Mouse (Mus musculus): Measurements from ENCODE around the gene Ccm2l. TPM values are rescaled to one million over a fixed set of nuclear protein-coding genes. Genes with fewer than 3 reads are reported as not detected.

The Ccm2l gene
- polyA plus RNA-seq, 1 experiment from 2014 or later = 5.3 TPM

- no peaks in the 10 kb centered on the region for H3K9me3 ChIP-seq
- H3K36me3 ChIP-seq = no peaks in the 10 kb centered on the region
- no peak overlapping the region for H3K4me3 ChIP-seq
- H3K4me2 ChIP-seq = no peak overlapping the region
- H3K27me3 ChIP-seq (replicated peaks) = peaks cover 17% of the 10 kb centered on the region
- no peak overlapping the region for H3K9ac ChIP-seq
- H3K4me1 ChIP-seq = peaks cover 8% of the 10 kb centered on the region; the same call in 1 of the 2 replicates
- H3K27ac ChIP-seq (replicated peaks) = no peak overlapping the region
- ATAC-seq (ENCODE audit: extremely low read depth, insufficient number of reproducible peaks, low FRiP score, low TSS enrichment) = no peak
- 31% methylated on average over 32 of the region's 32 CpGs for WGBS
Measured at GRCm38 (mm10) chr2:153080841-153081523, 15.2 kb downstream of the Ccm2l start.

- Histone ChIP-seq H3K4me3 (no peak overlapping the region), H3K4me1 (peaks cover 8% of the 10 kb centered on the region; the same call in 1 of the 2 replicates), H3K27ac (replicated peaks) (no peak overlapping the region), H3K36me3 (no peaks in the 10 kb centered on the region), H3K4me2 (no peak overlapping the region), H3K27me3 (replicated peaks) (peaks cover 17% of the 10 kb centered on the region), H3K9me3 (no peaks in the 10 kb centered on the region), H3K9ac (no peak overlapping the region)
- no peak for ATAC-seq (ENCODE audit: extremely low read depth, insufficient number of reproducible peaks, low FRiP score, low TSS enrichment)
- 69% methylated on average over 6 of the region's 6 CpGs for WGBS
Measured at GRCm38 (mm10) chr2:153081866-153082265, 16.1 kb downstream of the Ccm2l start.

GRCm38 (mm10) chr2:153083275-153083674, 17.5 kb downstream of the Ccm2l start:
- 77% methylated on average over 8 of the region's 8 CpGs for WGBS
- H3K4me1 ChIP-seq = peaks cover under 1% of the 10 kb centered on the region; the same call in 1 of the 2 replicates
- no peaks in the 10 kb centered on the region for H3K36me3 ChIP-seq
- H3K4me2 ChIP-seq = no peak overlapping the region
- no peak overlapping the region for H3K4me3 ChIP-seq
- no peak overlapping the region for H3K27ac ChIP-seq (replicated peaks)
- peaks cover 10% of the 10 kb centered on the region for H3K27me3 ChIP-seq (replicated peaks)
- H3K9me3 ChIP-seq = no peaks in the 10 kb centered on the region
- no peak overlapping the region for H3K9ac ChIP-seq
- no peak for ATAC-seq (ENCODE audit: extremely low read depth, insufficient number of reproducible peaks, low FRiP score, low TSS enrichment)

- WGBS = 66% methylated on average over 4 of the region's 4 CpGs
- H3K4me3 ChIP-seq = no peak overlapping the region
- H3K27ac ChIP-seq (replicated peaks) = no peak overlapping the region
- H3K9ac ChIP-seq = no peak overlapping the region
- no peaks in the 10 kb centered on the region for H3K9me3 ChIP-seq
- no peak for ATAC-seq (ENCODE audit: extremely low read depth, insufficient number of reproducible peaks, low FRiP score, low TSS enrichment)
- no peaks in the 10 kb centered on the region for H3K36me3 ChIP-seq
- H3K27me3 ChIP-seq (replicated peaks) = peaks cover 8% of the 10 kb centered on the region; the same call in 1 of the 2 replicates
- no peaks in the 10 kb centered on the region for H3K4me1 ChIP-seq
- no peak overlapping the region for H3K4me2 ChIP-seq
Measured at GRCm38 (mm10) chr2:153083824-153084223, 18.1 kb downstream of the Ccm2l start.

GRCm38 (mm10) chr2:153084261-153084976, 18.7 kb downstream of the Ccm2l start:
- Histone ChIP-seq H3K4me3 (no peak overlapping the region), H3K9me3 (no peaks in the 10 kb centered on the region), H3K4me1 (no peaks in the 10 kb centered on the region), H3K27ac (replicated peaks) (no peak overlapping the region), H3K9ac (no peak overlapping the region), H3K27me3 (replicated peaks) (peaks cover 8% of the 10 kb centered on the region; the same call in 1 of the 2 replicates), H3K4me2 (no peak overlapping the region), H3K36me3 (no peaks in the 10 kb centered on the region)
- no peak; the same call in 1 of the 2 replicates for ATAC-seq (ENCODE audit: extremely low read depth, insufficient number of reproducible peaks, low FRiP score, low TSS enrichment)
- 50% methylated on average over 7 of the region's 7 CpGs for WGBS

GRCm38 (mm10) chr2:153085556-153085955, 19.8 kb downstream of the Ccm2l start:
- no peak overlapping the region for H3K4me2 ChIP-seq
- H3K4me3 ChIP-seq = no peak overlapping the region
- peaks cover 8% of the 10 kb centered on the region; the same call in 1 of the 2 replicates for H3K27me3 ChIP-seq (replicated peaks)
- WGBS = 72% methylated on average over 6 of the region's 6 CpGs
- no peak overlapping the region for H3K27ac ChIP-seq (replicated peaks)
- no peaks in the 10 kb centered on the region for H3K36me3 ChIP-seq
- H3K4me1 ChIP-seq = no peaks in the 10 kb centered on the region
- ATAC-seq (ENCODE audit: extremely low read depth, insufficient number of reproducible peaks, low FRiP score, low TSS enrichment) = no peak
- H3K9me3 ChIP-seq = no peaks in the 10 kb centered on the region
- H3K9ac ChIP-seq = no peak overlapping the region

GRCm38 (mm10) chr2:153086166-153086565, 20.4 kb downstream of the Ccm2l start:
- Histone ChIP-seq H3K9me3 (no peaks in the 10 kb centered on the region), H3K36me3 (no peaks in the 10 kb centered on the region), H3K27me3 (replicated peaks) (peaks cover 8% of the 10 kb centered on the region; the same call in 1 of the 2 replicates), H3K4me3 (no peak overlapping the region), H3K4me2 (no peak overlapping the region), H3K9ac (no peak overlapping the region), H3K4me1 (no peaks in the 10 kb centered on the region), H3K27ac (replicated peaks) (no peak overlapping the region)
- no peak for ATAC-seq (ENCODE audit: extremely low read depth, insufficient number of reproducible peaks, low FRiP score, low TSS enrichment)
- WGBS = 80% methylated on average over 4 of the region's 4 CpGs

- no peaks in the 10 kb centered on the region for H3K9me3 ChIP-seq
- no peak overlapping the region for H3K9ac ChIP-seq
- H3K27me3 ChIP-seq (replicated peaks) = 0 out of 2 replicates have a peak, but pooled peaks cover 5% of the 10 kb centered on the region
- 81% methylated on average over 10 of the region's 10 CpGs for WGBS
- no peak overlapping the region for H3K4me3 ChIP-seq
- H3K4me1 ChIP-seq = no peaks in the 10 kb centered on the region
- ATAC-seq (ENCODE audit: extremely low read depth, insufficient number of reproducible peaks, low FRiP score, low TSS enrichment) = no peak
- no peak overlapping the region for H3K27ac ChIP-seq (replicated peaks)
- H3K36me3 ChIP-seq = no peaks in the 10 kb centered on the region
- H3K4me2 ChIP-seq = no peak overlapping the region
Measured at GRCm38 (mm10) chr2:153087091-153087490, 21.3 kb downstream of the Ccm2l start.

- H3K9ac ChIP-seq = no peak overlapping the region
- H3K27ac ChIP-seq (replicated peaks) = no peak overlapping the region
- no peak for ATAC-seq (ENCODE audit: extremely low read depth, insufficient number of reproducible peaks, low FRiP score, low TSS enrichment)
- H3K27me3 ChIP-seq (replicated peaks) = no peaks in the 10 kb centered on the region
- no peaks in the 10 kb centered on the region for H3K36me3 ChIP-seq
- no peak overlapping the region for H3K4me2 ChIP-seq
- no peak overlapping the region for H3K4me3 ChIP-seq
- H3K4me1 ChIP-seq = 0 out of 2 replicates have a peak, but pooled peaks cover 2% of the 10 kb centered on the region
- WGBS = 63% methylated on average over 2 of the region's 2 CpGs
- no peaks in the 10 kb centered on the region for H3K9me3 ChIP-seq
Measured at GRCm38 (mm10) chr2:153089316-153089715, 23.6 kb downstream of the Ccm2l start.

GRCm38 (mm10) chr2:153090551-153091165, 24.9 kb downstream of the Ccm2l start:
- 35% methylated on average over 10 of the region's 10 CpGs for WGBS
- no peak for ATAC-seq (ENCODE audit: extremely low read depth, insufficient number of reproducible peaks, low FRiP score, low TSS enrichment)
- 0 out of 2 replicates have a peak, but pooled peaks cover 2% of the 10 kb centered on the region for H3K4me1 ChIP-seq
- H3K36me3 ChIP-seq = no peaks in the 10 kb centered on the region
- H3K27ac ChIP-seq (replicated peaks) = no peak overlapping the region
- no peaks in the 10 kb centered on the region for H3K27me3 ChIP-seq (replicated peaks)
- no peak overlapping the region for H3K4me3 ChIP-seq
- no peak overlapping the region for H3K4me2 ChIP-seq
- no peak overlapping the region for H3K9ac ChIP-seq
- no peaks in the 10 kb centered on the region for H3K9me3 ChIP-seq

GRCm38 (mm10) chr2:153107046-153107766, 41.5 kb downstream of the Ccm2l start:
- H3K27ac ChIP-seq (replicated peaks) = no peak overlapping the region
- no peaks in the 10 kb centered on the region for H3K9me3 ChIP-seq
- H3K27me3 ChIP-seq (replicated peaks) = peaks cover 80% of the 10 kb centered on the region
- H3K4me1 ChIP-seq = peaks cover 20% of the 10 kb centered on the region
- peak overlapping the region; percentile 82 for H3K4me2 ChIP-seq
- no peak for ATAC-seq (ENCODE audit: extremely low read depth, insufficient number of reproducible peaks, low FRiP score, low TSS enrichment)
- peak overlapping the region; percentile 55 for H3K4me3 ChIP-seq
- 37% methylated on average over 23 of the region's 23 CpGs for WGBS
- H3K36me3 ChIP-seq = no peaks in the 10 kb centered on the region
- no peak overlapping the region for H3K9ac ChIP-seq
